Mouse (Mus musculus) erythroblast, embryonic 14.5 days (primary cell): ENCODE data around the gene Mrps24.

ENCODE experiments used
- GATA1 ChIP-seq: IDR thresholded peaks from 2 replicates; pipeline ENCODE4 v1.6.1; 2012; ENCODE audit warnings: low read length, inconsistent platforms, mixed read lengths
- TAL1 ChIP-seq: IDR thresholded peaks from 3 replicates; pipeline ENCODE4 v1.6.1; 2012; ENCODE audit warnings: low read length, inconsistent platforms, mixed read lengths

DNA sequence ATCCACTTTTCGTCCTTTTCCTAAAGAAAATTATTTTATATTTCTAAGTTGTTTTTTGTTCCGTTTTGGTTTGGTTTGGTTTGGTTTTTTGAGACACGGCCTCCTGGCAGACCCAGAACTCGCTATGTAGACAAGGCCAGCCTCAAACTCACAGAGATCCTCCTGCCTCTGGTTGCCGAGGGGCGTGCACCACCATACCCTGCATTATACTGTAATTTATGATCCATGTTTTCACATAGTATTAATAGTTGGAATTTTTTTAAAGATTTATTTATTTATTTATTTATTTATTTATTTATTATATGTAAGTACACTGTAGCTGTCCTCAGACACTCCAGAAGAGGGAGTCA is 47.1 kb upstream of the Mrps24 start:
- TF ChIP-seq GATA1 (no peak), TAL1 (no peak)
